Comparison of ENCODE assay signal across 7 mouse cellular contexts in genomic region chr12:8207978-8208403, GRCm38 (mm10). TPM values are rescaled to one million over a fixed set of nuclear protein-coding genes. Genes with fewer than 3 reads are reported as not detected.
A peak's percentile ranks its signal among the peaks of the same experiment; 100 is the strongest.
DNase-seq lines count a peak whose midpoint lies in the region; ATAC-seq and TF ChIP-seq lines count a peak whose summit lies in the region.

Ldah (plus strand) TSS chr12:8208107.

- H3K27me3 ChIP-seq in embryonic facial prominence, embryonic 13.5 days: no peaks in the 10 kb centered on the region
- no peaks in the 10 kb centered on the region for H3K27me3 ChIP-seq in heart, adult 2 months (ENCODE audit: control insufficient read depth, insufficient read depth, low read length)
- no peaks in the 10 kb centered on the region for H3K27me3 ChIP-seq in limb, embryonic 13.5 days
- no peaks in the 10 kb centered on the region; the same call in 1 of the 2 replicates for H3K27me3 ChIP-seq in midbrain, embryonic 16.5 days (ENCODE audit: control insufficient read depth, insufficient read depth, low read depth, low read length)

- peaks cover 3% of the 10 kb centered on the region; the same call in 1 of the 2 replicates for H3K9me3 ChIP-seq in embryonic facial prominence, embryonic 13.5 days
- peaks cover 4% of the 10 kb centered on the region; the same call in 1 of the 2 replicates for H3K9me3 ChIP-seq in limb, embryonic 13.5 days
- no peaks in the 10 kb centered on the region; the same call in 1 of the 2 replicates for H3K9me3 ChIP-seq in midbrain, embryonic 16.5 days (replicated peaks; ENCODE audit: control insufficient read depth, low read length, poor library complexity, severe bottlenecking)

- H3K36me3 ChIP-seq in embryonic facial prominence, embryonic 13.5 days: no peaks in the 10 kb centered on the region
- H3K36me3 ChIP-seq in heart, adult 2 months (ENCODE audit: control insufficient read depth, insufficient read depth, low read length): no peaks in the 10 kb centered on the region; the same call in 1 of the 2 replicates
- H3K36me3 ChIP-seq in limb, embryonic 13.5 days: peaks cover 4% of the 10 kb centered on the region; the same call in 1 of the 2 replicates
- no peaks in the 10 kb centered on the region for H3K36me3 ChIP-seq in midbrain, embryonic 16.5 days (ENCODE audit: control insufficient read depth, insufficient read depth, low read length)

- TF ChIP-seq POLR2A in heart, adult 2 months (IDR thresholded peaks at IDR 0.05; ENCODE audit: insufficient read depth, low read depth, low read length): peak; percentile 67

- TF ChIP-seq CTCF in heart, adult 2 months (IDR thresholded peaks at IDR 0.05): peak; percentile 84

- H3K4me2 ChIP-seq in embryonic facial prominence, embryonic 13.5 days: peak within 1 kb of the TSS; percentile 69
- peak within 1 kb of the TSS; percentile 71 for H3K4me2 ChIP-seq in limb, embryonic 13.5 days (replicated peaks)
- peak within 1 kb of the TSS; percentile 74 for H3K4me2 ChIP-seq in midbrain, embryonic 16.5 days (ENCODE audit: low read length)

- peak; percentile 87 for ATAC-seq in embryonic facial prominence, embryonic 13.5 days (ENCODE audit: insufficient number of reproducible peaks, insufficient read depth, low FRiP score, low TSS enrichment, low read depth)
- ATAC-seq in limb, embryonic 13.5 days (ENCODE audit: low FRiP score, low read depth): peak; percentile 98
- peak; percentile 100 for ATAC-seq in midbrain, embryonic 16.5 days

- peak within 1 kb of the TSS; percentile 82 for H3K4me3 ChIP-seq in embryonic facial prominence, embryonic 13.5 days
- H3K4me3 ChIP-seq in heart, adult 2 months: peak within 1 kb of the TSS; percentile 86
- peak within 1 kb of the TSS; percentile 68 for H3K4me3 ChIP-seq in limb, embryonic 13.5 days
- H3K4me3 ChIP-seq in midbrain, embryonic 16.5 days (ENCODE audit: low read depth, low read length): peak within 1 kb of the TSS; percentile 76

- no peak within 1 kb of the TSS; the same call in 1 of the 2 replicates for H3K27ac ChIP-seq in embryonic facial prominence, embryonic 13.5 days
- peak within 1 kb of the TSS; percentile 62 for H3K27ac ChIP-seq in heart, adult 2 months
- H3K27ac ChIP-seq in limb, embryonic 13.5 days: no peak within 1 kb of the TSS
- peak within 1 kb of the TSS; percentile 81 for H3K27ac ChIP-seq in midbrain, embryonic 16.5 days (ENCODE audit: low read length)

- TF ChIP-seq EP300 in heart, adult 2 months (IDR thresholded peaks at IDR 0.05; ENCODE audit: insufficient read depth, low read depth, low read length): no peak

- peaks cover 6% of the 10 kb centered on the region; the same call in 1 of the 2 replicates for H3K4me1 ChIP-seq in embryonic facial prominence, embryonic 13.5 days
- H3K4me1 ChIP-seq in heart, adult 2 months (ENCODE audit: control insufficient read depth, insufficient read depth, low read length): no peaks in the 10 kb centered on the region; the same call in 1 of the 2 replicates
- H3K4me1 ChIP-seq in limb, embryonic 13.5 days: peaks cover 8% of the 10 kb centered on the region
- H3K4me1 ChIP-seq in midbrain, embryonic 16.5 days (ENCODE audit: control insufficient read depth, insufficient read depth, low read length): peaks cover 11% of the 10 kb centered on the region

- WGBS in embryonic facial prominence, embryonic 13.5 days: under 1% methylated on average over 34 of the region's 34 CpGs
- WGBS in heart, adult 2 months: under 1% methylated on average over 34 of the region's 34 CpGs
- WGBS in limb, embryonic 13.5 days: under 1% methylated on average over 34 of the region's 34 CpGs
- under 1% methylated on average over 34 of the region's 34 CpGs for WGBS in midbrain, embryonic 16.5 days

- H3K79me2 ChIP-seq in heart, adult 2 months (replicated peaks; ENCODE audit: control insufficient read depth, insufficient read depth, low read length): no peaks in the 10 kb centered on the region

- intact Hi-C loops in heart, adult 2 months (cut with DNase I): no loop called here

- peak; percentile 94 for DNase-seq in adrenal gland, postnatal 36 days
- DNase-seq in heart, adult 2 months: peak; percentile 90 to 92
- DNase-seq in kidney, adult 8-10 months: peak; percentile 81 to 87
- peak; percentile 82 to 91 for DNase-seq in spleen, postnatal 10 days (ENCODE audit: low spot score in 2 of 2)

- H3K9ac ChIP-seq in embryonic facial prominence, embryonic 13.5 days: peak within 1 kb of the TSS; percentile 86
- H3K9ac ChIP-seq in heart, adult 2 months (ENCODE audit: low read depth, low read length): peak within 1 kb of the TSS; percentile 96
- H3K9ac ChIP-seq in limb, embryonic 13.5 days: peak within 1 kb of the TSS; percentile 87
- H3K9ac ChIP-seq in midbrain, embryonic 16.5 days (ENCODE audit: low read depth, low read length): peak within 1 kb of the TSS; percentile 88

RNA-seq across cellular contexts. Expression of gene Ldah, which starts in this region (rescaled TPM):
- 10 to 100 TPM; 47.2 to 56.6 TPM for total RNA-seq in adrenal gland, postnatal 36 days (2021)
- polyA plus RNA-seq in embryonic facial prominence, embryonic 13.5 days (2015; fragmentation: Nextera tagmentation; extraction: Ambion mirVana): 65.0 TPM in 2 replicates
- total RNA-seq in heart, adult 2 months (2021): 10 to 100 TPM; 25.1 to 31.0 TPM
- 26.1 and 54.6 TPM in 2 replicates for polyA plus RNA-seq in heart, adult 2 months (2012; rRNA removed)
- polyA plus RNA-seq in limb, embryonic 13.5 days (2015; fragmentation: Nextera tagmentation; extraction: Ambion mirVana): 66.2 and 72.8 TPM in 2 replicates
- 69.1 and 72.1 TPM in 2 replicates for polyA plus RNA-seq in midbrain, embryonic 16.5 days (2015; fragmentation: Nextera tagmentation; extraction: Ambion mirVana)

Comparison
In these comparisons a context has a peak if more than half of its experiments do, and no peak if none do; other contexts are left out.
1. H3K27ac ChIP-seq: peak in heart, adult 2 months (single experiment) and midbrain, embryonic 16.5 days (single experiment); none in embryonic facial prominence, embryonic 13.5 days (single experiment) and limb, embryonic 13.5 days (single experiment).
2. Peak in every context shown above with its lines, with median percentiles within 50 percentile points of each other: DNase-seq, ATAC-seq, H3K4me2 ChIP-seq, H3K4me3 ChIP-seq and H3K9ac ChIP-seq.